Mouse (Mus musculus): ENCODE measurements around the gene Lemd2. TPM values are rescaled to one million over a fixed set of nuclear protein-coding genes. Genes with fewer than 3 reads are reported as not detected.

Lemd2 gene
- polyA plus RNA-seq, 1 experiment from 2014 or later: 9.7 TPM

DNA sequence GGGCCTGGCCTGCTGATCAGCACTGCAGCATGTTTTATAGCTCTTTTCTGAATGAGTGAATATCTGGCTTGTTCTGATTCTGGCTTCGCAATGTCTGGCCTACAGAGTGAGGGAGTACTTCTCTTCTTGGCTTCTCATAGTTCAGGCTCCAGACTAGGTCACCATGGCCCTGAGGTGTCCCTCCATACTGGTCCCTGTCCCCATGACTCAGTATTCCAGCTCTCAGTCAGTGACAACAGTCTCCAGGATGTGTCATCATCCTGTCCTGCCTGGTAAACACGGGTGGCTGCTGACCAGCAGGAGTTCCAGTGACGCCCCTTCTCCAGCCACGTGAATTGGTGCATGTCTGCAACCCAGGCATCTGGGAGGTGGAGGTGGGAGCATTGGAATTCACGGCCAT lies 33.1 kb downstream of the Lemd2 start:
- no peaks in the 10 kb centered on the region for H3K27me3 ChIP-seq (ENCODE audit: insufficient read depth, low read length)
- H3K4me2 ChIP-seq (replicated peaks; ENCODE audit: low read depth, low read length): no peak overlapping the region
- 65% methylated on average over 5 of the region's 5 CpGs for WGBS
- H3K27ac ChIP-seq (ENCODE audit: low read length): no peak overlapping the region
- H3K9me3 ChIP-seq (ENCODE audit: low read length): no peaks in the 10 kb centered on the region
- no peak for ATAC-seq (ENCODE audit: low FRiP score, low TSS enrichment)
- no peaks in the 10 kb centered on the region for H3K36me3 ChIP-seq (ENCODE audit: insufficient read depth, low read length)
- H3K4me3 ChIP-seq (ENCODE audit: low read length): no peak overlapping the region
- H3K9ac ChIP-seq (replicated peaks; ENCODE audit: low read length): no peak overlapping the region
- H3K4me1 ChIP-seq (ENCODE audit: insufficient read depth, low read length): peaks cover 10% of the 10 kb centered on the region

DNA sequence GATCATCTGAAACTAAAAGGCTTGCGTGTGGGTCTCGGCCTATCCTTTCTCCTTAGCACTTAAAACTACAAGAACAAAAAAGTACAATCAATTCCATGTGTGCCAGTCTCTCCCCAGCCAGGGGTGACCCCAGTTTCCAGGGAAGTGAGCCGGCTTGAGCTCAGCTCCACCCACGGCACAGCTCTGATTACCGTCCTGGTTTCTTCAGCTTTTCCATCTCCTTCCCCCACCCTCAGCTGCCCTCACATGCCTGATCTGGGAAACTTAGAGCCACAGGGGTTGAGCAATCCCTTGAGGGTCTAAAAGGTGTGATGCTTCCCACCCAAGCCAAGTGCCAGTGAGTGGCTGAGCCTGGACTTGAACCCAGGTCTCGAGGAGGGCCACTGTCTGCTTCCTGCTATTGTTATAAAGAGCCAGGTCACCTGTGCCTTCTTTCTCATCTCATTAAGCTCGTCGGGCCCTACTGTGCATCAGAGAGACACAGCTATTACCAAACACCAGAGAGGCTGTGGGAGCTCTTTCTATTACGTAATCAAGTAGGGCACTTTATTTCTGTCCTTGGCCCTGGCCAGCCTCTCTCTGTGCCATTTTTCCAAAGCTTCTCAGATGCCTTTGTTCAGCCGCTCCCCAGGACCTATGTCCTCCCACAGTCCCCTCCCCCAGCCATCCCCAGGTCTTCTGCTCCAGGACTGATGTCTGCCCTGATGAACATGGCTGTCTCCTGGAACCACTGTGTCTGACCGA lies 34.1 kb downstream of the Lemd2 start:
- Histone ChIP-seq H3K4me1 (ENCODE audit: insufficient read depth, low read length) (no peaks in the 10 kb centered on the region), H3K4me2 (replicated peaks; ENCODE audit: low read depth, low read length) (no peak overlapping the region), H3K36me3 (ENCODE audit: insufficient read depth, low read length) (no peaks in the 10 kb centered on the region), H3K4me3 (ENCODE audit: low read length) (no peak overlapping the region), H3K9ac (replicated peaks; ENCODE audit: low read length) (no peak overlapping the region), H3K27ac (ENCODE audit: low read length) (no peak overlapping the region), H3K9me3 (ENCODE audit: low read length) (no peaks in the 10 kb centered on the region), H3K27me3 (ENCODE audit: insufficient read depth, low read length) (no peaks in the 10 kb centered on the region)
- ATAC-seq (ENCODE audit: low FRiP score, low TSS enrichment): no peak
- 67% methylated on average over 11 of the region's 11 CpGs for WGBS

DNA sequence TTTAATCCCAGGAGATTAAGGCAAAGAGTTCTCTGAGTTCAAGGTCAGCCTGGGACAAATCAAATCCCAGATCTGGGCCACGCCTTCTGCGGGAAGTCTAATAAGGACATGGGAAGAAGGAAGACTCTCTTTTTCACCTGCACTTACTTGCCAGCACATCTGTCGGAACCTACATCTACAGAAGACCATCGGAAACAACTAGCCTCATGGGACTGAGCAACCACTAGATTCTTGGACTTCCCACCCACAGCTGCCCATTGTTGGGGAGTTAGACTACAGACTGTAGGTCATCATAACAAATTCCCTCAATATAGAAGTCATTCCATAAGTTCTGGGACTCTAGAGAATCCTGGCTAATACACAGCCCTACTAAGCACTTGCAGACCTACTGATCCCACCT lies 35.7 kb downstream of the Lemd2 start:
- no peaks in the 10 kb centered on the region for H3K36me3 ChIP-seq (ENCODE audit: insufficient read depth, low read length)
- no peak overlapping the region for H3K4me3 ChIP-seq (ENCODE audit: low read length)
- no peak for ATAC-seq (ENCODE audit: low FRiP score, low TSS enrichment)
- H3K9me3 ChIP-seq (ENCODE audit: low read length): no peaks in the 10 kb centered on the region
- no peak overlapping the region for H3K9ac ChIP-seq (replicated peaks; ENCODE audit: low read length)
- no peak overlapping the region for H3K4me2 ChIP-seq (replicated peaks; ENCODE audit: low read depth, low read length)
- H3K27ac ChIP-seq (ENCODE audit: low read length): no peak overlapping the region
- H3K27me3 ChIP-seq (ENCODE audit: insufficient read depth, low read length): no peaks in the 10 kb centered on the region
- WGBS: 93% methylated on average over 4 of the region's 4 CpGs
- no peaks in the 10 kb centered on the region for H3K4me1 ChIP-seq (ENCODE audit: insufficient read depth, low read length)

DNA sequence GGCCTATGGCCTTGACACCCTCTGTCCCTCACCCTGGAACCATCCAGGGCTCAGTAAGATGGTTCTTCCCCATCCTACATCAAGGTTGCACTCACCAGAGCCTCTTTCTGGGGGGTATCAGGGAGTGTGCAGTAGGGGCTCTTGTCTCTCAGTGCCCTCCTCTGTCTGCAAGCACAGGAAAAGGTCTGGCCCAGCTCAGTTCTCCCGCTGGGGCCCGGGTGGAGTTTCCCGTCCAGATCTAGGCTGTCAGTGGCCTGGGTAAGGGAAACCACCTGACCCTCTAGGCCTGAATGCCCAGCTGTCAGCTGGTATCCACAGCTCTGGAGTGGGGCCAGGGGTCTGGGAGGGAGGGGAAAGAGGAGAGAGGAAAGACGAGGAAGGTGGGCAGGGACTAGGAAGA lies 36.7 kb downstream of the Lemd2 start, which contains the start of gene Ip6k3:
Gene Ip6k3, minus strand, starts transcription at position 251 of the 400 bp plus-strand sequence.
- Histone ChIP-seq H3K4me3 (ENCODE audit: low read length) (no peak within 1 kb of the TSS), H3K9me3 (ENCODE audit: low read length) (no peaks in the 10 kb centered on the region), H3K36me3 (ENCODE audit: insufficient read depth, low read length) (no peaks in the 10 kb centered on the region), H3K27me3 (ENCODE audit: insufficient read depth, low read length) (no peaks in the 10 kb centered on the region), H3K4me2 (replicated peaks; ENCODE audit: low read depth, low read length) (no peak within 1 kb of the TSS), H3K4me1 (ENCODE audit: insufficient read depth, low read length) (no peaks in the 10 kb centered on the region), H3K27ac (ENCODE audit: low read length) (no peak within 1 kb of the TSS), H3K9ac (replicated peaks; ENCODE audit: low read length) (no peak within 1 kb of the TSS)
- 32% methylated on average over 4 of the region's 4 CpGs for WGBS
- ATAC-seq (ENCODE audit: low FRiP score, low TSS enrichment): 0 out of 2 replicates have a peak, but pooled peaks have one; percentile 37

DNA sequence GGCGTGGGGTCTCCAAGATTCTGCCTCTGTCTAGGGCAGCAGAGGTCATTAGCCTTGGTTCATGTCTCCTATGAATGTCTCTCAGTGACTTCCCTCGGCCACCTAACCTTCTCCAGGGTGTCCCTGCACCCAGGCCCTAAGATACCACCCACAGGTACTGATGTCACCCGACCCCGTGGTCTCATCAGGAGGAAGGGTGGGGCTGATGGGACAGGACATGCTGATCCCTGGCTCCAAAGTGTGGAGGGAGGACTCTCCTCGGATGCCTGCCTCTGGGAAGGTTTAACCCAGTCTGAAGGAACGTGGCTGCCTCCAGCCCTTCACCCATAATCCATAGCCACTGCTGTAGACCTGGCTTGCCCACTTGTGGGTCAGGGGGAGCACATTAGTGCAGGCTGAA lies 37.4 kb downstream of the Lemd2 start:
- Histone ChIP-seq H3K4me2 (replicated peaks; ENCODE audit: low read depth, low read length) (no peak overlapping the region), H3K4me3 (ENCODE audit: low read length) (no peak overlapping the region), H3K4me1 (ENCODE audit: insufficient read depth, low read length) (no peaks in the 10 kb centered on the region), H3K36me3 (ENCODE audit: insufficient read depth, low read length) (no peaks in the 10 kb centered on the region), H3K27me3 (ENCODE audit: insufficient read depth, low read length) (no peaks in the 10 kb centered on the region), H3K27ac (ENCODE audit: low read length) (no peak overlapping the region), H3K9me3 (ENCODE audit: low read length) (no peaks in the 10 kb centered on the region), H3K9ac (replicated peaks; ENCODE audit: low read length) (no peak overlapping the region)
- 68% methylated on average over 6 of the region's 6 CpGs for WGBS
- no peak for ATAC-seq (ENCODE audit: low FRiP score, low TSS enrichment)

DNA sequence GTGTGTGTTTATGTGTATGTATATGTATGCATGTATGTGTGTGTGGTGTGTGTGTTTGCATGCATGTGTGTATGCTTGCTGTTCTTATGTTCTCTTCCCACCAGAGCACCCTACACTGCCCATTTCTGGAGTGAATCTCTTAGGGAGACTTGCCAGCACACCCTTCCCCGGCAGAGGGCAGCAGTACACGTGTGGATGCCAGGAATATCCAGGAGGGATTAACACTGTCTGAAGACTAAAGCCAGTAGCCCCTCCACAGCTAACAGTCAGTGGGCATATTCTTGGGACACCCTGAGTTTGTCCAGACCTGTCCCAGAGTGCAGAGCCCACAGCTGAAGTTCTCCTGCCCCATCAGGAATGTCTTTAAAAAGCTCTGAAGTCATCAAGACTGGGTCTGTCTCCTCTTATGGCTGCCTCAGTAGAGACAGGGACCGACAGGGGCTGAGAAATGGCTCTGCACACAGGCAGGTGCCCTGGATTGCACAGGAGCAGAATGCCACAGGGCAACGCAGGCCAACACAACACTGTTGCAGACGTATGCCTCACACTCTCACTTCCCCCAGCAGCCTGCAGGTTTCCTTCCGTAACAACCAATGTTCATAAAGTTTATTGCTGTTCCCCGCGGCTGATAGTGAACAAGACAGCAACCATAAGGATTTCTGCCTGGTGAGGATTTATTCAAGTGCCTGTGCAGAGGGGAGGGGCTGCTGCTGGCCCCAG lies 39.1 kb downstream of the Lemd2 start:
- no peaks in the 10 kb centered on the region for H3K4me1 ChIP-seq (ENCODE audit: insufficient read depth, low read length)
- H3K9ac ChIP-seq (replicated peaks; ENCODE audit: low read length): no peak overlapping the region
- H3K27ac ChIP-seq (ENCODE audit: low read length): no peak overlapping the region
- no peak overlapping the region for H3K4me3 ChIP-seq (ENCODE audit: low read length)
- H3K36me3 ChIP-seq (ENCODE audit: insufficient read depth, low read length): no peaks in the 10 kb centered on the region
- ATAC-seq (ENCODE audit: low FRiP score, low TSS enrichment): no peak
- no peaks in the 10 kb centered on the region for H3K9me3 ChIP-seq (ENCODE audit: low read length)
- WGBS: 45% methylated on average over 8 of the region's 8 CpGs
- no peak overlapping the region for H3K4me2 ChIP-seq (replicated peaks; ENCODE audit: low read depth, low read length)
- peaks cover 2% of the 10 kb centered on the region; the same call in 1 of the 2 replicates for H3K27me3 ChIP-seq (ENCODE audit: insufficient read depth, low read length)

DNA sequence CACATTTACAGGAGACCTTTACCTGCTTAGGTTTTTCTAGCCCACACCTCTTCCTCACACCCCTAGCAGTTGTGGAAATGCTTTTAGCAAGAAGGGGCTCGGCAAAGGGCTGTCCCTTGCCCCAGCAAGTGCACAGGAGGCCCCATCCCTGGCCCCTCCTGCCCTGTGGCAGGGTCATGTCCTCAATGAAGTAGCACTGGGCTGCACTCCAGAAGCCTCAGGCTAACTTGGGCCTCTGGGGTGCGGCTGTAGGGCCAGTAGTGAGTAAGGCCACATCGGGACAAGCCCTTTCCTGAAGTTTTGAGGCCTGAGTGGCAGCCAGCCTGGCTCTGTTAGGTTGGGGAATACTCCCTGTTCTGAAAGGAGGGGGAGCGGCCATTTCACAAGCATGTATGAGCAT lies 43.4 kb downstream of the Lemd2 start:
- no peak overlapping the region for H3K4me3 ChIP-seq (ENCODE audit: low read length)
- peaks cover 8% of the 10 kb centered on the region; the same call in 1 of the 2 replicates for H3K4me1 ChIP-seq (ENCODE audit: insufficient read depth, low read length)
- WGBS: 63% methylated on average over 4 of the region's 4 CpGs
- ATAC-seq (ENCODE audit: low FRiP score, low TSS enrichment): no peak
- H3K9me3 ChIP-seq (ENCODE audit: low read length): no peaks in the 10 kb centered on the region
- no peaks in the 10 kb centered on the region for H3K36me3 ChIP-seq (ENCODE audit: insufficient read depth, low read length)
- no peak overlapping the region for H3K27ac ChIP-seq (ENCODE audit: low read length)
- no peak overlapping the region for H3K4me2 ChIP-seq (replicated peaks; ENCODE audit: low read depth, low read length)
- H3K9ac ChIP-seq (replicated peaks; ENCODE audit: low read length): no peak overlapping the region
- H3K27me3 ChIP-seq (ENCODE audit: insufficient read depth, low read length): peaks cover 2% of the 10 kb centered on the region; the same call in 1 of the 2 replicates

DNA sequence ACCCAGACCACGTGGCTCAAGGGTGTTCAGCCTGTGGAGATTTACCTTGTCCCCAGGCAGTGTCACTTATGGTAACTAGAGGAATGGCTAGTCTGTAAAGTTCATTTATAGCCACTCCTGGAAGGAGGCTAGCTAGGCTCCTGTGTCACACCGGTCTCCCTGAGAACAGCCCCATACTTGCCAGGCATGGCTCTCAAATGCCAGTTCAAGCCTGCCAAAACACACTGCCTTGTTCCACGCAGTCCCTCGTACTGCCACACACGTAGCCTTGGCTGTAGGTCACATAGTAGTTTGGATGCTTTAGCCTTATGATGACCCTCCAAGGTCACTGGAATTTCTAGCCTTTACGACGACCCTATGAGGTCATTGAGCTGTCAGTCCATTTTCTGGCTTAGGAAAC lies 45.1 kb downstream of the Lemd2 start:
- Histone ChIP-seq H3K36me3 (ENCODE audit: insufficient read depth, low read length) (no peaks in the 10 kb centered on the region), H3K27me3 (ENCODE audit: insufficient read depth, low read length) (peaks cover 2% of the 10 kb centered on the region; the same call in 1 of the 2 replicates), H3K4me3 (ENCODE audit: low read length) (no peak overlapping the region), H3K4me1 (ENCODE audit: insufficient read depth, low read length) (peaks cover 10% of the 10 kb centered on the region; the same call in 1 of the 2 replicates), H3K4me2 (replicated peaks; ENCODE audit: low read depth, low read length) (no peak overlapping the region), H3K9me3 (ENCODE audit: low read length) (no peaks in the 10 kb centered on the region), H3K9ac (replicated peaks; ENCODE audit: low read length) (no peak overlapping the region), H3K27ac (ENCODE audit: low read length) (no peak overlapping the region)
- WGBS: 71% methylated on average over 7 of the region's 7 CpGs
- no peak for ATAC-seq (ENCODE audit: low FRiP score, low TSS enrichment)

DNA sequence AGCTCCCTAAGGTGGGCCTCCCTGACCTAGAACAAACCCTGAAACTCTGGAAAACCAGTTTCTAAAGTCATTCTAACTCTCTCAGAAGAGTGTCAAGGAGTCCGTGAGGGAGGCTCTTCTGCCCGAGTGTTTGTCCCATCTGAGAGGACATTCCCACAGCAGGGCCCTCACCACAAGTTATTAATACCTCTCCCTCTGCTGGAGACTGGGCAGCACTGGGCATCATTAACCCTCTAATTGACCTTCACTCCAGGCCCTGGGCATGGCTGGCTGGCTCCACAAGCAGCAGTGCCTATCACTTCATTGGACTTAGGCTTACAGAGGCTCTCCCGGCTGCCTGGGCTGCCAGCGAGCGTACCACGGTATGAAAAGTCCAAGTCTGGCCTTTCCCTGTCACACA lies 45.8 kb downstream of the Lemd2 start:
- 0 out of 2 replicates have a peak, but pooled peaks have one; percentile 25 for ATAC-seq (ENCODE audit: low FRiP score, low TSS enrichment)
- H3K4me3 ChIP-seq (ENCODE audit: low read length): no peak overlapping the region
- WGBS: 62% methylated on average over 6 of the region's 6 CpGs
- H3K4me1 ChIP-seq (ENCODE audit: insufficient read depth, low read length): peaks cover 14% of the 10 kb centered on the region
- H3K27ac ChIP-seq (ENCODE audit: low read length): no peak overlapping the region
- H3K9me3 ChIP-seq (ENCODE audit: low read length): no peaks in the 10 kb centered on the region
- H3K4me2 ChIP-seq (replicated peaks; ENCODE audit: low read depth, low read length): no peak overlapping the region
- peaks cover 2% of the 10 kb centered on the region; the same call in 1 of the 2 replicates for H3K27me3 ChIP-seq (ENCODE audit: insufficient read depth, low read length)
- no peaks in the 10 kb centered on the region for H3K36me3 ChIP-seq (ENCODE audit: insufficient read depth, low read length)
- no peak overlapping the region for H3K9ac ChIP-seq (replicated peaks; ENCODE audit: low read length)

DNA sequence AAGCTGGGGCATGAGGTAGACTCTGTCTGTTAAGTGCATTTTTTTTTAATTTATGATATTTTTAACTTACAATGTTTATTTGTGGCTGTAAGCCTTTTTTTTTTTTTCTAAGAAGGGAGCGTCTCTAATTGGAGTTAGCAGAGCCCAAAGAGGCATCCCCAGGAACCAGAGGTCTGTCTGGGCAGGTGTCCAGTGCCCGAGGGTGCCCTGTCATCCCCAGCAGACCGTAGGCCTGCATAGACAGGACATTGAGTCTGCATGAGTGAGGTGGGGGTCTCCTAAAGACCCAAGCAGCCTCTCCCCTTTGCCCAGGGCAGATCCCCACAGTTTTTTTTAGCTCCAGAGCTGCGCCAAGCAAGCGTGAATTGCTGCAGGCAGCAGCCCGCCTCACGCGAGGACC lies 48.5 kb downstream of the Lemd2 start:
- no peak for ATAC-seq (ENCODE audit: low FRiP score, low TSS enrichment)

More for the DNA sequence above, 48.5 kb downstream of the Lemd2 start:
- H3K27ac ChIP-seq (ENCODE audit: low read length): no peak overlapping the region
- H3K4me1 ChIP-seq (ENCODE audit: insufficient read depth, low read length): peaks cover 20% of the 10 kb centered on the region
- 65% methylated on average over 8 of the region's 8 CpGs for WGBS
- no peaks in the 10 kb centered on the region for H3K36me3 ChIP-seq (ENCODE audit: insufficient read depth, low read length)
- H3K4me3 ChIP-seq (ENCODE audit: low read length): no peak overlapping the region
- H3K9ac ChIP-seq (replicated peaks; ENCODE audit: low read length): no peak overlapping the region
- no peaks in the 10 kb centered on the region for H3K9me3 ChIP-seq (ENCODE audit: low read length)
- no peak overlapping the region for H3K4me2 ChIP-seq (replicated peaks; ENCODE audit: low read depth, low read length)
- peaks cover under 1% of the 10 kb centered on the region; the same call in 1 of the 2 replicates for H3K27me3 ChIP-seq (ENCODE audit: insufficient read depth, low read length)
